ENCODE assay signal across 16 mouse cellular contexts in genomic region chr11:48795221-48795620, GRCm38 (mm10). TPM values are rescaled to one million over a fixed set of nuclear protein-coding genes. Genes with fewer than 3 reads are reported as not detected.
A peak's percentile ranks its signal among the peaks of the same experiment; 100 is the strongest.
DNase-seq lines count a peak whose midpoint lies in the region; TF ChIP-seq lines count a peak whose summit lies in the region.
"Had no signal": no experiment of that assay in that cellular context is flagged by ENCODE, and none has a peak within 500 bp of the region (broad histone marks: within the 10 kb centered on the region; RNA-seq: fewer than 3 reads in every experiment).

No protein-coding gene starts in this region.

- H3K36me3 ChIP-seq in thymus, adult 2 months (ENCODE audit: control insufficient read depth, insufficient read depth, low read length): no peaks in the 10 kb centered on the region
- H3K36me3 ChIP-seq: embryonic facial prominence, embryonic 12.5 days; forebrain, embryonic 15.5 days; heart, embryonic 13.5 days; hindbrain, embryonic 13.5 days had no signal

- H3K27me3 ChIP-seq in thymus, adult 2 months (ENCODE audit: control insufficient read depth, insufficient read depth, low read length): no peaks in the 10 kb centered on the region
- H3K27me3 ChIP-seq: embryonic facial prominence, embryonic 12.5 days; forebrain, embryonic 15.5 days; heart, embryonic 13.5 days had no signal

- H3K27ac ChIP-seq in thymus, adult 2 months (ENCODE audit: control insufficient read depth, insufficient read depth, low read length): no peak overlapping the region
- H3K27ac ChIP-seq: embryonic facial prominence, embryonic 12.5 days; forebrain, embryonic 15.5 days; heart, embryonic 13.5 days; hindbrain, embryonic 13.5 days; hindbrain, postnatal 0 days had no signal

- no peak for TF ChIP-seq CTCF in thymus, adult 2 months (IDR thresholded peaks at IDR 0.05; ENCODE audit: borderline replicate concordance, control insufficient read depth, extremely low read depth, insufficient read depth, low read length, poor library complexity)

- H3K4me3 ChIP-seq in thymus, adult 2 months (ENCODE audit: control insufficient read depth, insufficient read depth, low read length): no peak overlapping the region
- H3K4me3 ChIP-seq: embryonic facial prominence, embryonic 12.5 days; forebrain, embryonic 15.5 days; heart, embryonic 13.5 days; hindbrain, embryonic 13.5 days had no signal

- DNase-seq in kidney, postnatal 10 days: peak; percentile 36
- DNase-seq in kidney, adult 9 months: no peak
- DNase-seq in thymus, adult 2 months: peak; percentile 44
- DNase-seq in thymus, adult 18-20 months: no peak
- DNase-seq in T-cell, adult 2 months (ENCODE audit: low spot score): peak; percentile 39
- peak; percentile 71 for DNase-seq in thymus, postnatal 4 days
- DNase-seq in right cerebral cortex, postnatal 4 days: no peak
- DNase-seq: adrenal gland, postnatal 14 days; cerebellum, adult 11-12 months; cerebellum, adult 9-10 months; gastrocnemius, postnatal 10 days had no signal

- TF ChIP-seq POLR2A in thymus, adult 2 months (IDR thresholded peaks at IDR 0.05; ENCODE audit: control insufficient read depth, extremely low read depth, insufficient read depth, low read length, poor library complexity): no peak

- 96% methylated on average over 7 of the region's 7 CpGs for WGBS in thymus, adult 2 months

- 0 out of 2 replicates have a peak, but pooled peaks cover 3% of the 10 kb centered on the region for H3K4me1 ChIP-seq in thymus, adult 2 months (replicated peaks; ENCODE audit: control insufficient read depth, insufficient read depth, low read length)

RNA-seq across cellular contexts. Expression of gene Rack1, which starts 4.9 kb away (rescaled TPM):
- 3,906 and 3,990 TPM in 2 replicates for polyA plus RNA-seq in thymus, adult 2 months (2012; rRNA removed)

RNA-seq across cellular contexts. Expression of gene Trim41, which starts 21.9 kb away (rescaled TPM):
- 41.7 and 41.9 TPM in 2 replicates for polyA plus RNA-seq in thymus, adult 2 months (2012; rRNA removed)

RNA-seq across cellular contexts. Expression of gene Trim7, which starts 30.7 kb away (rescaled TPM):
- 11.6 and 13.0 TPM in 2 replicates for polyA plus RNA-seq in thymus, adult 2 months (2012; rRNA removed)

RNA-seq across cellular contexts. Expression of gene Gm12184, which starts 31.2 kb away (rescaled TPM):
- polyA plus RNA-seq in thymus, adult 2 months (2012; rRNA removed): 8.1 and 20.2 TPM in 2 replicates

Comparison
In these comparisons a context has a peak if more than half of its experiments do, and no peak if none do; other contexts are left out.
1. DNase-seq: peak in kidney, postnatal 10 days (single experiment), thymus, adult 2 months (single experiment), T-cell, adult 2 months (single experiment) and thymus, postnatal 4 days (single experiment); none in kidney, adult 9 months (single experiment), thymus, adult 18-20 months (0 of 2) and right cerebral cortex, postnatal 4 days (single experiment).